Mouse (Mus musculus) limb, embryonic 10.5 days (tissue): ENCODE data around the gene B4galt5. TPM values are rescaled to one million over a fixed set of nuclear protein-coding genes. Genes with fewer than 3 reads are reported as not detected.

ENCODE experiments used
- DNase-seq: peaks from one replicate; pipeline ENCODE4 v3.0.0-alpha.2; 2017; ENCODE audit warnings: low spot score
- H3K27ac ChIP-seq: fragments of 300-500 bp; sonication (generic); 2 replicates; pipeline ENCODE4 v1.5.1; 2016; ENCODE audit warnings: mild to moderate bottlenecking
- H3K27me3 ChIP-seq: fragments of 300-500 bp; sonication (generic); 2 replicates; pipeline ENCODE4 v1.6.1; 2016; ENCODE audit warnings: low read depth, mild to moderate bottlenecking; ENCODE audit not compliant: poor library complexity, severe bottlenecking
- H3K36me3 ChIP-seq: fragments of 300-500 bp; sonication (generic); 2 replicates; pipeline ENCODE4 v1.6.1; 2016; ENCODE audit warnings: mild to moderate bottlenecking, moderate library complexity
- H3K4me1 ChIP-seq: fragments of 300-500 bp; sonication (generic); 2 replicates; pipeline ENCODE4 v1.6.1; 2016
- H3K4me3 ChIP-seq: fragments of 300-500 bp; sonication (generic); 2 replicates; pipeline ENCODE4 v1.5.1; 2016; ENCODE audit warnings: mild to moderate bottlenecking, moderate library complexity
- H3K9me3 ChIP-seq: fragments of 300-500 bp; sonication (generic); replicated peaks from 2 replicates; pipeline ENCODE4 v1.6.1; 2016; ENCODE audit warnings: mild to moderate bottlenecking
- WGBS: fragments of 180-500 bp; shearing (Covaris S2); methylation state at CpG from one replicate; pipeline ENCODE4 v1.1.7; 2016; 5-methylcytosine and 5-hydroxymethylcytosine counted together
- polyA plus RNA-seq: library from polyadenylated mRNA; unstranded; fragments of >200 nt; fragmentation: Nextera tagmentation; extraction: Ambion mirVana; gene quantifications from 2 replicates; pipeline ENCODE4 v1.2.1, GENCODE M21; 2016

The B4galt5 gene
- polyA plus RNA-seq, 1 experiment from 2014 or later: 11.3 TPM

GRCm38 (mm10) chr2:167292854-167293253 lies 56.1 kb downstream of the B4galt5 start:
- Histone ChIP-seq H3K4me3 (no peak overlapping the region), H3K9me3 (no peaks in the 10 kb centered on the region), H3K36me3 (no peaks in the 10 kb centered on the region), H3K27ac (0 out of 2 replicates have a peak overlapping the region, but pooled peaks have one; percentile 25), H3K27me3 (no peaks in the 10 kb centered on the region), H3K4me1 (peaks cover 34% of the 10 kb centered on the region)
- DNase-seq: no peak
- 20% methylated on average over 6 of the region's 6 CpGs for WGBS

GRCm38 (mm10) chr2:167292151-167292591 lies 56.8 kb downstream of the B4galt5 start:
- Histone ChIP-seq H3K4me3 (no peak overlapping the region), H3K9me3 (no peaks in the 10 kb centered on the region), H3K27ac (no peak overlapping the region), H3K27me3 (no peaks in the 10 kb centered on the region), H3K4me1 (peaks cover 34% of the 10 kb centered on the region), H3K36me3 (no peaks in the 10 kb centered on the region)
- DNase-seq: no peak
- 77% methylated on average over 4 of the region's 4 CpGs for WGBS

GRCm38 (mm10) chr2:167291656-167292055 lies 57.3 kb downstream of the B4galt5 start:
- Histone ChIP-seq H3K36me3 (no peaks in the 10 kb centered on the region), H3K27ac (no peak overlapping the region), H3K4me1 (peaks cover 34% of the 10 kb centered on the region), H3K4me3 (no peak overlapping the region), H3K27me3 (no peaks in the 10 kb centered on the region), H3K9me3 (no peaks in the 10 kb centered on the region)
- 84% methylated on average over 11 of the region's 11 CpGs for WGBS
- no peak for DNase-seq

- no peak for DNase-seq
- WGBS: 89% methylated on average over 13 of the region's 13 CpGs
- Histone ChIP-seq H3K9me3 (no peaks in the 10 kb centered on the region), H3K4me1 (0 out of 2 replicates have a peak, but pooled peaks cover 5% of the 10 kb centered on the region), H3K4me3 (no peak overlapping the region), H3K27ac (no peak overlapping the region), H3K36me3 (no peaks in the 10 kb centered on the region), H3K27me3 (no peaks in the 10 kb centered on the region)
Observed at GRCm38 (mm10) chr2:167281461-167281860, 67.5 kb downstream of the B4galt5 start.

GRCm38 (mm10) chr2:167280986-167281310 lies 68.0 kb downstream of the B4galt5 start:
- WGBS: 94% methylated on average over 4 of the region's 4 CpGs
- Histone ChIP-seq H3K9me3 (no peaks in the 10 kb centered on the region), H3K4me3 (no peak overlapping the region), H3K4me1 (0 out of 2 replicates have a peak, but pooled peaks cover 5% of the 10 kb centered on the region), H3K27ac (no peak overlapping the region), H3K27me3 (no peaks in the 10 kb centered on the region), H3K36me3 (no peaks in the 10 kb centered on the region)
- no peak for DNase-seq

- peak; percentile 89 for DNase-seq
- H3K4me1 ChIP-seq: 0 out of 2 replicates have a peak, but pooled peaks cover 5% of the 10 kb centered on the region
- H3K27ac ChIP-seq: no peak overlapping the region
- no peaks in the 10 kb centered on the region for H3K36me3 ChIP-seq
- WGBS: 49% methylated on average over 26 of the region's 26 CpGs
- H3K9me3 ChIP-seq: no peaks in the 10 kb centered on the region
- no peak overlapping the region for H3K4me3 ChIP-seq
- no peaks in the 10 kb centered on the region for H3K27me3 ChIP-seq
Observed at GRCm38 (mm10) chr2:167280090-167280985, 68.6 kb downstream of the B4galt5 start.

GRCm38 (mm10) chr2:167278751-167279526 lies 70.0 kb downstream of the B4galt5 start:
- WGBS: 62% methylated on average over 17 of the region's 17 CpGs
- DNase-seq: peak; percentile 83
- H3K4me3 ChIP-seq: no peak overlapping the region
- no peaks in the 10 kb centered on the region for H3K9me3 ChIP-seq
- no peaks in the 10 kb centered on the region for H3K27me3 ChIP-seq
- H3K4me1 ChIP-seq: 0 out of 2 replicates have a peak, but pooled peaks cover 5% of the 10 kb centered on the region
- H3K27ac ChIP-seq: no peak overlapping the region
- no peaks in the 10 kb centered on the region for H3K36me3 ChIP-seq

GRCm38 (mm10) chr2:167278011-167278410 lies 71.0 kb downstream of the B4galt5 start:
- no peak overlapping the region for H3K27ac ChIP-seq
- DNase-seq: no peak
- no peaks in the 10 kb centered on the region for H3K27me3 ChIP-seq
- H3K4me3 ChIP-seq: no peak overlapping the region
- H3K36me3 ChIP-seq: no peaks in the 10 kb centered on the region
- 0 out of 2 replicates have a peak, but pooled peaks cover 5% of the 10 kb centered on the region for H3K4me1 ChIP-seq
- no peaks in the 10 kb centered on the region for H3K9me3 ChIP-seq
- 82% methylated on average over 7 of the region's 7 CpGs for WGBS

GRCm38 (mm10) chr2:167277026-167277425 lies 72.0 kb downstream of the B4galt5 start:
- Histone ChIP-seq H3K27ac (no peak overlapping the region), H3K36me3 (no peaks in the 10 kb centered on the region), H3K4me3 (no peak overlapping the region), H3K4me1 (0 out of 2 replicates have a peak, but pooled peaks cover 5% of the 10 kb centered on the region), H3K27me3 (no peaks in the 10 kb centered on the region), H3K9me3 (no peaks in the 10 kb centered on the region)
- 67% methylated on average over 13 of the region's 13 CpGs for WGBS
- DNase-seq: no peak

- H3K36me3 ChIP-seq: no peaks in the 10 kb centered on the region
- 0 out of 2 replicates have a peak, but pooled peaks cover 5% of the 10 kb centered on the region for H3K4me1 ChIP-seq
- no peaks in the 10 kb centered on the region for H3K27me3 ChIP-seq
- no peak for DNase-seq
- no peak overlapping the region for H3K27ac ChIP-seq
- no peaks in the 10 kb centered on the region for H3K9me3 ChIP-seq
- no peak overlapping the region for H3K4me3 ChIP-seq
- WGBS: 90% methylated on average over 10 of the region's 10 CpGs
Observed at GRCm38 (mm10) chr2:167275856-167276255, 73.1 kb downstream of the B4galt5 start.

- H3K27ac ChIP-seq: no peak overlapping the region
- no peaks in the 10 kb centered on the region for H3K9me3 ChIP-seq
- 0 out of 2 replicates have a peak, but pooled peaks cover 5% of the 10 kb centered on the region for H3K4me1 ChIP-seq
- H3K4me3 ChIP-seq: no peak overlapping the region
- 58% methylated on average over 10 of the region's 10 CpGs for WGBS
- no peaks in the 10 kb centered on the region for H3K36me3 ChIP-seq
- no peak for DNase-seq
- no peaks in the 10 kb centered on the region for H3K27me3 ChIP-seq
Observed at GRCm38 (mm10) chr2:167274713-167275465, 74.1 kb downstream of the B4galt5 start.

GRCm38 (mm10) chr2:167273206-167273740 lies 75.7 kb downstream of the B4galt5 start:
- DNase-seq: no peak
- H3K4me1 ChIP-seq: no peaks in the 10 kb centered on the region
- no peaks in the 10 kb centered on the region for H3K27me3 ChIP-seq
- H3K9me3 ChIP-seq: no peaks in the 10 kb centered on the region
- no peaks in the 10 kb centered on the region for H3K36me3 ChIP-seq
- H3K27ac ChIP-seq: no peak overlapping the region
- H3K4me3 ChIP-seq: no peak overlapping the region
- 83% methylated on average over 13 of the region's 13 CpGs for WGBS
